Mouse (Mus musculus): ENCODE data around the gene Hcls1.

Hcls1 gene

DNA sequence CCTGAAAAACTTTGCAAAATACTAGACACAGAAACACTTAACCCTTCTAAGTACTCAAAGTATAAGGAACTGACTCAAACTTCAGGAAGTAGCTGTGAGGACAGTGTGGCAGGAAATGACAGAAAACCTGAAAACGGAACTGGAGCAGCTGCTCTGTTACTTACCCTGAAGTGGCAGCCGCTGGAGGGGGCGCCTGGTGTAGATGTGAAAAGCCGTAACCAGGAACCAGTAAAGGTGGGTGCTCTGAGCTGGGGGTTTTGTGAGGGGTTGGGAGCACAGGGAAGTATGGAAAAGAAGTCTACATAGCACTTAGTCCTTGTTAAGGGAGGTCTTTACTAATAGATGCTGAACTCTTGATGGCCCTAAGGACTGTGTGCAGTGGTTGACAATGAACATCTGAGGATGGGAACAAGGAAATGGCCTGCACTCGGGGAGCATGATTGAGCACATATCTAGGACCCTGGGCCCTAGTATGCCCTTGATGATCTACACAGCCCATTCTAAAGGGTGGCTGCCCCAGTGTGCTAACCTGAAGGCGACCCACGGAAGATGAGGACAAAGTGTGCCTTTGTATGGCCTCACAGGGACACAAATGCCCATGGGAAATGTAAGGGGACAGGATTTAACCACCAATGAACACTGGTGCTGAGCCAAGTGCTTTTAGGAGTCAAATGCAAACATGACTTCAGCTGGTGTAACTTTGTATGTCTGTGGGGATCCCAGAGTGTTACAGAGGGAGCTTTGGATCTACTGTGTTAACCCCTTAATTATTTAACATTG lies at the start of gene Hcls1:
Hcls1 (plus strand) TSS at position 143 of the 780 bp plus-strand sequence.
- DNase-seq (ENCODE audit: low read depth), result peak; percentile 15

DNA sequence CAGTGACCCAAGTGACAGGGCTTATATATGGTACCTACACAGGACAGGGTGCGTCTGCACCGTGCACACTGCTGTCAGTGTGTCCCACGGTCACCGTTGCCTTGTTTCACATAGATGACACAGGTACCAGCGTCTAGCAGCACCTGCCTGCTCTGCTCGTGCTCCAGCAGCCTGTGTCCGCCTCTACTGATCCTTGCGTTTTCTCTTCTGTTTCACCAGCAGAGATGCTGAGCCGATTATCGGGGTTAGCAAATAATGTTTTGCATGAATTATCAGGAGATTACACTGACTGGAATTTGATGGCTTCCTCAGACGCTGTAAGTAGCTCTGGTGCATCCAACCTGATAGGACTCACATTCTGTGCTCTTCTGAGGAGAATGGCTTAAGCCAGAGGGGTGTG lies 48.9 kb upstream of the Hcls1 start:
- DNase-seq (ENCODE audit: low read depth), result no peak

DNA sequence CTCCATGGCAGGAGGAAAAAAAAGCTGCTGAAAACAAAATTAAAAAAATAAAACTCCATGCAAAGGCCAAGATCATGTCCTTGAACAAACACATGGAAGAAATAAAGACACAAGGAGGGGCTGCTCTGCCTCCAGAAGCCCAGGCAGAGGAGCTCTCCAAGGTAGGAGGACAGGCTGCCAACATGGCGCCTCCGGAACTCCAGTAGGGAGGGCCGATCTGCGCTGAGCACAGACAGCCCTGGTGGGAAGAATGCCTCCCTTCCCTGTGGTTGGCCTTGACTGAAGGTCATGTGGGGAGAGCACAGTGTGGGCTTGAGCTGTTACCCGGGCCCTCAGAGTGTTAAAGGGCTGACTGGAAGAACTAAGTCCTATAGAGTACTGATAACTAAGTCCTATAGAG lies 47.2 kb upstream of the Hcls1 start:
- DNase-seq (ENCODE audit: low read depth), result no peak

DNA sequence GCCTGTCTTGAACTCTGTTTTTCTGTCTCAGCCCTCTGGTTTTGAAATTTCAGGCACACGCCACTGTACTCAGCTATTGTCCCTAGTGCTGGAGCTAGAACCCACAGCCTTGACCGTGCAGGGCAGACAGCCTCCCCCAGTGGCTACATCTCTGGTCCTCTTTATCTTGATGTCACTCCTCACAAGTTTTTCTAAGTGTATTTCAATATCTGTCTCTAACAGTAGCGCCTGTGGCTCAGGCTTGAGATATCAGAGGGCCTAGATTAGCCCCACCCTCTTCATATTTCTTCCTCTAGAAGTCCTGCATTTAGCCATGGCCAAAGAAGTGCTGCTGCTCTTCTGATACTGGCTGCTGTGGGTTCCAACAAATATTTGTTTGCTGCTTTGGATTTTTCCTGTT lies 44.2 kb upstream of the Hcls1 start:
- peak; percentile 85 for DNase-seq (ENCODE audit: low read depth)

DNA sequence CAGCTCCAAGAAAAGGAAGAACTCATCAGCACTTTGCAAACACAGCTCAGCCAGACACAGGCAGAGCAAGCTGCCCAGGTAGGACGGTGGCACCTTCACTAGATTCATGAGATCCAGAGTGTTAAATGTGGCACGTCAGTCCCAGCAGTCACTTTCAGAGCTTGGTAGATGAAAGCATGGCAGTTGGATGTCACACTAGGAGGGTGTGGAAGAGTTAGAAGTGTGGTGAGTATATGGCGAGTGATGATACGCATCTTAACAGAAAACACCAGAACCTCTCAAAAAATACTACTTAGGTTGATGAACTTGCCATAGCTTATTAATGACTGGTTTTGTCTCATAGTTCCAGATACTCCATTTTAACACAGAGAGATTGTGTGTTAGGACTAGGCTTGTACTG lies 43.4 kb upstream of the Hcls1 start:
- no peak for DNase-seq (ENCODE audit: low read depth)

DNA sequence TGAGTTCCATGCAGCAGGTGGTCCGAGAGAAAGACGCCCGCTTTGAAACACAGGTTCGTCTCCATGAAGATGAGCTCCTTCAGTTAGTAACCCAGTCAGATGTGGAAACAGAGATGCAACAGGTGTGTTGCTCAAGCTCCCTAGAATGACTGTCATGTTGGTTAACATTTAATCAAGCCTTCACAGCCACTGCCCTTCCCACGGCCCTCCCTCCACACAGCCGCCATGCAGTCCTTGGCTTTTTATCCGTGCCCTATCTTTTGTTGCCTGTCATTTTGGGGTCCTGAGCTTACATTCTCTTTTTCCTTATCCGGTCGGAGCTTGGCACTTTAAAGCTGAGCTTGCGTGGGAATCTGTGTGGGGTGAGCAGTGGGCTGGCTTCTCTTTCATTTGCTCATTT lies 41.5 kb upstream of the Hcls1 start:
- DNase-seq (ENCODE audit: low read depth), result no peak

DNA sequence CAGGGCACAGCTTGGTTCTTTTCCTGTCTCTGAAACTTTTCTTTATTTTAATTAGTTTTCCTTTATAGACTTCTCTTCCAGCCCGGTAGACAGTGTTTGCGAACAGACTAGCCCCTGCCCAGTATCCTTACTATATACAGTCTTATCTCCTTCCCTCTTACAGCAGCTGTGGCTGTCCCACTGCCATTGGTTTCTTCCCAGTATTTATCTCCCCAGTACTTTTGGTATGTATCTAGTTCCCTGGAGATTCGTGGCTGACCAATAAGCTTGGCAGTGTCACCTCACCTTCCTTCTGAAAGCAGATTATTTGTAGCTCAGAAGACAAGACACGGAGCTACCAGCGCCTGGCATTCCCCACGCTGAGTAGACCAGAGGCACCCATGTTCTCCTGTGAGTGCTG lies 38.1 kb upstream of the Hcls1 start:
- no peak for DNase-seq (ENCODE audit: low read depth)

DNA sequence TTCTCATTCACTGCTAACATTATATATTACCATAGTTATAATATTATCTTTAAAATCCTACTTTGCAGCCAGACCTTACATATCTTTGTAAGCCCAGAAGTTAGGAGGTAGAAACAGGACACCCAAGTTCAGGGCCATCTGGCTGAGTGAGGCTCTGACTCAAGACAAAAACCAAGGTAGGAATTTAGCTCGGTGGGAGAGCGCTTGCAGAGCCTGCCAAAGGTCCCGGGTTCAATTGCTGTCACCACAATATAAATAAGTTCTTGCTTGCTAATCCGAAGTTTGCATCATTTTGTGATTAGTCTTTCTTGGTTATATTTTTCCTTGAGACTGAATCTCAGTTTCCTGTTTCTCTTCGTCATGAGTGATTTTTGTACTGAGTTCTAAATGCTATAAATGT lies 31.6 kb upstream of the Hcls1 start:
- no peak for DNase-seq (ENCODE audit: low read depth)

DNA sequence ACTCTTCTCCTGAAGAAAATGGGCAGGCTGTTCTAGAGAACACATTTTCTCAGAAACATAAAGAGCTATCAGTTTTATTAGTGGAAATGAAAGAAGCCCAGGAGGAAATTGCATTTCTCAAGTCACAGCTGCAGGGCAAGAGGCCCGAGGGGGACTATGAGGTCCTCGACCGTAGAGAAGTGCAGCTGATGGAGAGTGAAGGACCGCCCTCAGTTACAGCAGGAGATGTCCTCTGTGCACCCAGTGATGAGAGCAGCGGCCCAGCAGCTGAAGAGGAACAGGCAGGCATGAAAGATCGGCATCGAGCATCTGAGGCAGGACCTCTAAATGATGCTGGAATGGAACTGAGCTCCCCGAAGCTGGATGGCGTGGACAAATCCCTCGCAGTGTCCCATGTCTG lies 22.9 kb upstream of the Hcls1 start:
- no peak for DNase-seq (ENCODE audit: low read depth)

DNA sequence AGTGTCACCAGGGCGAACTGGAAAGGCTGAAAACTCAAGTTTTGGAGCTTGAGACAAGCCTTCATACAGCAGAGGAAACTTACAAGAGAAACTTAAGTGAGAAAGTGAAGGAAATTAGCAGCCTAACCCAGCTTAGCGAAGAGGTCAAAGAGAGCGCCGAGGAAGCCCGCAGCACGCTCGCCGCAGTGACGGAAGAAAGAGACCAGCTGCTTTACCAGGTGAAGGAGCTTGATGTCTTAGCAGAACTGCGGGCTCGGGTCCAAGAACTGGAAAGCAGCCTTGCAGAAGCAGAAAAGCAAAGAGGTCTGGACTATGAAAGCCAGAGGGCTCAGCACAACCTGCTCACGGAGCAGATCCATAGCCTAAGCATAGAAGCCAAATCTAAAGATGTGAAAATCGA lies 22.5 kb upstream of the Hcls1 start:
- DNase-seq (ENCODE audit: low read depth), result no peak

DNA sequence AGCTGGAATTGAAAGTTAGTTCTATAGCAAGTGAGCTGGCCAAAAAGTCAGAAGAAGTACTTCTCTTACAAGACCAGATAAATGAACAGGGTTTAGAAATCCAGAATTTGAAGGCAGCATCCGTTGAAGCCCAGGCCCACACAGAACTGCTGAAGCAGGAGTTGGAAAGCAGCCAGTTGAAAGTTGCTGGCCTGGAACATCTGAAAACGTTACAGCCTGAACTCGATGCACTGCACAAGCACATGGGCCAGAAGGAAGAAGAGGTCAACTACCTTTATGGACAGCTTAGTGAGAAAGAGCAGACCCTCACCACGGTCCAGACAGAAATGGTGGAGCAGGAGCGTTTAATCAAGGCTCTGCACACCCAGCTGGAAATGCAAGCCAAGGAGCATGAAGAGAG lies 20.6 kb upstream of the Hcls1 start:
- no peak for DNase-seq (ENCODE audit: low read depth)

DNA sequence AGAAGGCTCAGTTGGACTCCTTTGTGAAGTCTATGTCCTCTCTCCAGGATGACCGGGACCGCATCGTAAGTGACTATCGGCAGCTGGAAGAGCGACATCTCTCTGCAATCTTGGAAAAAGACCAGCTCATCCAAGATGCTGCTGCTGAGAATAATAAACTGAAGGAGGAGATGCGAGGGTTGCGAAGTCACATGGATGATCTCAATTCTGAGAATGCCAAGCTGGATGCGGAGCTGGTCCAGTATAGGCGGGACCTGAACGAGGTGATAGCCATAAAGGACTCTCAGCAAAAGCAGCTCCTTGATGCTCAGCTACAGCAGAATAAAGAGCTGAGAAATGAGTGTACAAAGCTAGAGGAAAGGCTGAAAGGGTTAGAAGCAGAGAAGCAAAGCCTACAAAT lies 16.3 kb upstream of the Hcls1 start:
- DNase-seq (ENCODE audit: low read depth), result no peak

DNA sequence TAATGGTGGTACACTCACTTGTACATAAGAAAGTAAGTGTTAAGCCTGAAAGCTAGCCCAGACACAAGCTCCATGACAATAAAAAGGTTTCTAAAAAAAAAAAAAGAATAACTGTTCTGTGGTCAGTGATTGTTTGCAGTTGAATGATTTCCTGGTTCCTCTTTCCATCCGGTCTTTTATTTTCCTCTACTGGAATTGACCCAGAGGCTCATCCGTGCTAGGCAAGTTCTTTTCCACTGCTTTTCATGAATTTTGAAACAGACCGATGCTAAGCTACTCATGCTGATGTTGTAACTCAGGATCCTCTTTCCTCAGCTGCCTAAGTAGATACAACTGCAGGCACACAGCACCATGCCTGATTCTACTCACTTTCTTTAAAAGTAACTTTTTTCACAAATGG lies 14.4 kb upstream of the Hcls1 start:
- DNase-seq (ENCODE audit: low read depth), result no peak

DNA sequence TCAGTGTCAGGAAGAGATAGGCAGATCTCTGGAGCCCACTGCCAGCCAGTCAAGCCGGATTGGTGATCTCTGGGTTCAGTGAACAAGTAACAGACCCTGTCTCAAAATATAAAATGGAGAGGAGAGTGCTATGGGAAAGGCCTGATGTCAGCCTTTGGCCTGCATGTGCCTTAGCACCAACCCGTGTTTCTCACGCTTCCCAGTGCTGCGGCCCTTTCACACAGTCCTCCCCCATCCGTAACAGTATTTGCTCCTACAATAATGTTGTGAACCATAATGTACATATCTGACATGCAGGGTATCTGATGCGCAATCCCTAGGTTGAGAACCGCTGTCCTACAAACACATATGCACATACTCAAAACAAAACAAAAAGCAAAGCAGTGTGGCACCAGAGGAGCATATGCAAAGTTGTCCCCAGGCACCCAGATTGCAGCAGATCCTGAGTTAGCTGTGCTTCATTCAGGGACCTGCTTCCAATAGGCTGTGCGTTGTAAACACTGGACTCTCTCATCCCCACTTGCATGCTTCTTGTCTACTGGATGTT lies 13.6 kb upstream of the Hcls1 start:
- no peak for DNase-seq (ENCODE audit: low read depth)

DNA sequence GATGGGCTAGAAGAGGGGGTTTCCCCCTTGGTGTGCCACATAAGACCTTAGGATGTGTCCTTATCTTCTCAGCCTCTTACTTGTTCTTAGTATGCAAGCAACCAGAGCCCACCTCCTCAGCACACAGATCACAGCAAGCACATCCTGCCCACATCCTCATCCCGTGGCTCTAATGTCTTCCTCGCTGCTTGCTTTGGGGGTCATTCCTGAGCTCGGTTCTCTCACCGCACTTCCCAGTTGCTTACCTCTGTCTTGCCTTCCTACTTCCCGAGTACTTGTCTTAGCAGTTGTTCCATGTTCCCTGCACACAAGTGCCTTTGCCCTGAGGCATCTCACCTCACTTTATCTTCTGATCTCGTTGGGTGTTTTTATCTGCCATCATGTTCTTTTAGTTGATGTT lies 12.8 kb upstream of the Hcls1 start:
- no peak for DNase-seq (ENCODE audit: low read depth)

DNA sequence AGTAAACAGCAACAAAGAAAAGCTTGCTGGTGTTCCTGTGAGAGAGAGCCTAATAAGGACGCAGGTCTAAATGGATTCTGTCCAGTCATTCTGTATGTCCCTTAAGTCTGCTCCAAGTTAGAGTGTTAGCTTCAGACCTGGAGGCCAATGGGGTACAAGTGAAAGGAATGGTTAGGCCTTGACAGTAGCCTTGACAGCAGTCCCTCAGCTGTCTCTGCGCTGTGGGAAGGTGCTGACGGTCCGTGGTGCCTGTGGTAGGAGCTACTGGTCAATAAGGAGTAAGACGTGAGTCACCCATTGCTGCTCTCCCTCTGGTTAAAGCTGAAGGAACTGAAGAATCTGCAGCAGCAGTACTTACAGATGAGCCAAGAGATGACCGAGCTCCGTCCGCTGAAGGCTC lies 10.5 kb upstream of the Hcls1 start:
- DNase-seq (ENCODE audit: low read depth), result no peak

DNA sequence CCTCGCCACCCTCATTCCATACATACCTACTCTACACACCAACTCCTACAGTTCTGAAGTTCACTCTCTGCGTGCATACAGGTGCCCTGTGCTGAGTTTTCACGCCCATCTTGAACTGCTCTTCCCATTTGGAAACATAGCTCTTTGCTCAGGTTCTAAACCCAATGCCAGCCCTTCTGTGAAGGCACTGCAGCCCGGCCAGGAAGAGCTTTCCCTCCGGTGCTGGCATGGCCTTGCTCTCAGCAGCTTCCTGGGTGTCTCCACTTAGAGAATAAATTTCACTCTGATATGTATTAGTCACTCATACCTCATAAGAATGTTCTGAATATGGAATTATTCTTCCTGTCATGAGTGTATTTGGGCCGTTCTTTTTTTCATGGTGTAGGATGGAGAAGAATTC lies 9.4 kb upstream of the Hcls1 start:
- DNase-seq (ENCODE audit: low read depth), result no peak

DNA sequence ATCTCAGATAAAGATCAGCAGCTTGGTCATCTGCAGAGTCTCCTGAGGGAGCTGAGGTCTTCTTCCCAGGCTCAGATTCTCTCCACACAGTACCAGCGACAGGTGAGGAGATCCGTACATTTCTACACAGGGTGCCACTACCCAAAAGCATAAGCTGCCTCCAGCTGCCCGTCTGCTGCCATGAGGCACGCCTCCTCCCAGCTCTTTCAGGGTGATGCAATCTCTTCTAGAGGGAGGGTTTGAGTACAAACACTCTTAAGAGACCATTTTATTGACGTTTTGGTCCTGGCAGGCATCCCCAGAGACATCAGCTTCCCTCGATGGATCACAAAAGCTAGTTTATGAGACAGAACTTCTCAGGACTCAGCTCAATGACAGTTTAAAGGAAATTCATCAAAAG lies 9.0 kb upstream of the Hcls1 start:
- DNase-seq (ENCODE audit: low read depth), result no peak

DNA sequence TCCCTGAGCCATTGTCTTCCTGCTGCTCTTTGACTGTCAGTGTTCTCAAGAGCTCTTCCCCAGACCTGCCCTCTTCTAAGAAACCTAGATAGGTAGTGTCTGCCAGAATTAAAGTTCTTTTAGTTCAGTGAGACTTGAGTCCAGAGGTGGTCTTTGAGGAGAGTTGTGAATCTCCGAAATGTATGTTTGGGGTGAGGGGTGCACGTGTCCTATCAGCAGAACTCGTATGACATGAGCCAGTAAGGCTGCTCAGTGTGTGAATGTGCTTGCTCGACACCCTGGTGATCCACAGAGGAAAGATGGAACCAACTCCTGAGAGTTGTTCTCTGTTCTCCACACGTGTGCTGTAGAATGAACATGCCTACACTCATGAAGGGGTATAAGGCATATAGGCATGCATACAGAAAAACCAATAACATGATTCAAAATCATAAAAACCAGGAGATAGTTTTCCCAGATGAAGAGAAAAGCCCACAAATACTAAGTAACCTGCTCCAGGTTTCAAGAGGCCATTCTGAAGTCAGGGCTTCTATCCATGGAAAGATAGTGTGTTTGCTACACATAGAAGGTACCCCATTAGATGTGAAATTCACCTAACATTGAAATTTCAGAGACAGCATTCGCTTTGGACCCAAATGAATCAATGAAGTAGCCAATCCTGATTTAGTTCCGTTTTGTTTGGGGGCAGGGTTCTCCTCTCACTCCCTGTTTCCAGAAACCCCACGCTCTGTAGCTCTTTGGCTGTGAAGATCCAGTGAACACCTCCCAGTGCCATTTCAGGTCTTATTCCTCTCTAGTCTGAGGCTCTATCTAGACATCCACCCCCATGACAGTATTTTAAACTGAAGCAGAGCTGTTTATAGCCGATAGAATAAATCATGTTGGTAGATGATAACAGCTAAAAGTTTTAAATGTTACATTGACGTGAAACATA lies 8.0 kb upstream of the Hcls1 start:
- no peak for DNase-seq (ENCODE audit: low read depth)

DNA sequence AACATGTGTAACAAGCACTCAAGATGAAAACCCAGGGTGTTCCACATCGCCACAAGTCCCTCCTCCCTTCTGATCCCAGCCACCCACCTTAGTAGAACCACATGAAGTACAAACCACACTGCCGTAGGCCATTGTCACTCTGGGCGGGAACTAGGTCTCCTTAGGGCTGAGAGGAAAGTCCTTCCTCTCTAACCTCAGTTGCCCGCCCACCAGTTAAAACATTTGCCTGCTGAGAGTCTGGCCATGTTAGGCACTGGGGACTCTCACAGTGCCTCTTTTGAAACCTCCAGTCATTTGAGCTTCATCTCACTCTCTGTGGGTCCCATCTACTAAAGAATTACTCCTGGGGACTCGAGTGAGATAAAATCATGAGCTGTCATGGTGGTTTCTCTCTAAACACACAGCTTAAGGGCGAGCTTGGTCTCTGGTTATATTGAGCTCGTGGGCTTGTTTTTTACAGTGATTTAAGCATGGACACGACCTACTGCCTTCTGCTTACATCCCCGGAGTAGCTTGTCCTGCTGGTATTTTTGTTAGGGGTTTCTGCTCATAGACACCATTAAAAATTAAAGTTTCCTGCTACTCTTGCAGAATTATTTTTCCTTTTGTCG lies 7.2 kb upstream of the Hcls1 start:
- DNase-seq (ENCODE audit: low read depth), result no peak

DNA sequence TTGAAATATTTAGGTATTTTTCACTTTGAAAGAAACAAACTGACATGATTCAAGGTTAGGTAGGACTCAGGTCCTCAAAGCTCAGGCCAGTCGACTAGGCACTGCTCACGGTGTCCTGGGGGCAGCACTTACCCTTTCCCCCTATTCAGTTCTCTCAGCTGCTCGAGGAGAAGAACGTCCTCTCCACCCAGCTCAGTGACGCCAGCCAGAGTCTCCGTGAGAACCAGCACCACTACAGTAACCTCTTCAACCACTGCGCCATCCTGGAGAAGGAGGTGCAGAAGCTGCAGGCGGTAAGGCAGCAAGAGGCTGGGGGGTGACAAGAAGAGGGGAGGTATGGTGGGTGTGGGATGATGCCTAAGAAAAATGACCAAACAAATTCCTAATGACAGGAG lies 6.7 kb upstream of the Hcls1 start:
- no peak for DNase-seq (ENCODE audit: low read depth)

DNA sequence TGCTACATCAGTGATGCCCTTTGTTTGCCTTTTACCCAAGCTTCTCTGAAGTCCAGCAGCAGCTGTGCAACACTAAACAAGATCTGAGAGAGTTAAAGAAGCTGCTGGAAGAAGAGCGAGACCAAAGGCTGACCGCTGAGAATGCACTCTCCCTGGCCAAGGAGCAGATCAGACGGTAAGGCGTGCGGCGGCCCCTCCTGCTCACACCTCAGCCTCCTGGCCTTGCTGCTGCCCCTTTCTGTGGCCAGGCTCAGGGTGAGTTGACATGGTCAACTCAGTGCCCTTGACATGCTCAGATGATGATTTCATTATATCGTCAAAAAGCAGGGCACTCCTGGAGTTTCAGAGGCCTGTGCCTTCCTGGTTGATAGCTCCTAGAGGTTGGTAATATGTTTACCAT lies 5.6 kb upstream of the Hcls1 start:
- DNase-seq (ENCODE audit: low read depth), result no peak
